Mouse (Mus musculus) megakaryocyte-erythroid progenitor cell, adult 5-6 weeks (primary cell): ENCODE measurements around the gene Scaf4. TPM values are rescaled to one million over a fixed set of nuclear protein-coding genes. Genes with fewer than 3 reads are reported as not detected.

Source experiments
- ATAC-seq: replicated peaks from 2 replicates; pipeline ENCODE4 v1.8.0; 2016; ENCODE audit warnings: mild to moderate bottlenecking, inconsistent platforms; ENCODE audit not compliant: severe bottlenecking, poor library complexity, low FRiP score, low TSS enrichment
- total RNA-seq, 2 experiments: library from RNA; stranded (forward) in 1 of 2; stranded (reverse) in 1 of 2; fragments of 200-1000, 215-1000 nt in 1 of 2; fragments of >200 nt in 1 of 2; fragmentation: Nextera tagmentation in 1 of 2; gene quantifications; 2 replicates each; pipeline ENCODE4 v1.2.3; 2014 to 2017

The Scaf4 gene
- total RNA-seq, 2 experiments from 2014 or later, result 25.6 to 95.6 TPM

DNA sequence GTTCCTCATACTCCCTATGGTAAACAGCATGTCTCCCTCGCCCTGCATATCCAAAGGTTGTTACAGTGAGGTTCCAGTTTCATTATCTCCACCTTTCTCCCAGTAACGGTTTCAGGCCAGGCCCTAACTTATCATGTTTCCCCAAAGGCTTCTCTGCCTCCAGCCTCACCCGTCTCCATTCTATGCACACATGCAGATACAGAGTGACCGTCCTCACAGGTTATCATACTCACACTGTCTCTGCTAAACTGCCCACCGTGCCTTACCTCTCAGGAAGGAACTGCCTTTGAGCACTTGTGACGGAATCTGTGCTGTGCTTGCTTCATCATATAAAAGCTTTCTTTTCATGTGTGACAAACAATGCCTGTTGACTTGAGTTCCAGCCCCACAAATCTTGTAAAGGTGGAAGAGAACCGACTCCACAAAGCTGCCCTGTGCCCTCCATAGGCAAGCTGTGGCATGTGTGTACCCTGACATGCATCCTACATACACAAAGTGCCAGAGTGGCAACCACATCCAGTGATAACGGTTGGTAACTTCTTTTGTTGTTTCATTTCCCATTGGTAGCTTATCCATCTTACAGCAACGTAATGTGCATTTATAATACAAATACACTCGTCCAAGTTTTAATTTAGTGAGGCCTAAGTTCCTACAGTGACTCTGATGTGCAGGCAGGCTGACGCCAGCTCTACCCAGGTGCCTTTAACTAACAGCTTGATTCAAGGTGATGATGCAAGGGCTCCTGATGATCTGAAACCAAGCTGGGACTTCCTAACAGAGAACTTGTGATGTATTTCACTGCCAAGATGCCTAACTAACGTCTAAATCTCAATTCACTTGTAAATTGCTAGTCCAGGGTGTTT lies 70.6 kb downstream of the Scaf4 start:
- peak; percentile 88 for ATAC-seq

DNA sequence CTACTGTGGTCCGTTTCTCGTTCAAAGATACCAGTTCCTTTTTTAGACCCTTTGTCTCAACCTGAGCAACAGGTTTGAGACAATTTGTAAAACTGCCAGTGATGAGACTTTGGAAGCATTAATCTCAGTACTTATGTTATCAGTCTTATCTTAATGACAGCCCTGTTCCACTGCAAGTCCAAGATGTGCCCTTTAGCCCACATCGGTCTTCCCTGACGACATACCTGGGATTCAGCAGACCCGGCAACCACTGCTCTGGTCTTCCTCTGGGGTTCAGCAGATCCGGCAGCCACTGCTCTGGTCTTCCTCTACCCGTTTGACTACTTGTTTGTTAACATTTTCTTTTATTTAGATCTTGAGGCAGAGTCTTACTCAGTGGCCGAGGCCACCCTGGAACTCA lies 72.5 kb downstream of the Scaf4 start:
- no peak for ATAC-seq

DNA sequence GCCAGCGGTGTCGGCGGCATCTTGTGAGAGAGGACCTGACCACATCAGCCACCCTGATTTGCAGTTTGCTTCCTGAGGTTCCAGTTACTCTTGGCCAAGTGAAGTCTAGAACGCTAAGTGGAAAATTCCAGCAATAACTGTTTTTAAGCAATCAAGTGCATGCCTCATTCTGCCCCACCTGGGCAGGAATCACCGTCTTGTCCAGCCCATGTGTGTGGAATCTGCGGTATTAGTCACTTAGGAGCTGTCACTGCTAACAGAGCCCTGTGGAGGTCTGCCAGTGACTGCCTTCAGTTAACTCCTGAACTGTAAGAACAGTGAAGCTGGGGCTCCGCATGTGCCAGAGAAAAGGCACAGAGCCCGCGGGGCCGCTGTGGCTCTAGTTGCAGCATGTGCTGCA lies 73.6 kb downstream of the Scaf4 start:
- no peak for ATAC-seq

- ATAC-seq, result no peak
Measured at GRCm38 (mm10) chr16:90208996-90209395, 75.3 kb downstream of the Scaf4 start.

- no peak for ATAC-seq
Measured at GRCm38 (mm10) chr16:90204868-90205267, 79.4 kb downstream of the Scaf4 start.

- no peak for ATAC-seq
Measured at GRCm38 (mm10) chr16:90203226-90203962, 80.9 kb downstream of the Scaf4 start.

DNA sequence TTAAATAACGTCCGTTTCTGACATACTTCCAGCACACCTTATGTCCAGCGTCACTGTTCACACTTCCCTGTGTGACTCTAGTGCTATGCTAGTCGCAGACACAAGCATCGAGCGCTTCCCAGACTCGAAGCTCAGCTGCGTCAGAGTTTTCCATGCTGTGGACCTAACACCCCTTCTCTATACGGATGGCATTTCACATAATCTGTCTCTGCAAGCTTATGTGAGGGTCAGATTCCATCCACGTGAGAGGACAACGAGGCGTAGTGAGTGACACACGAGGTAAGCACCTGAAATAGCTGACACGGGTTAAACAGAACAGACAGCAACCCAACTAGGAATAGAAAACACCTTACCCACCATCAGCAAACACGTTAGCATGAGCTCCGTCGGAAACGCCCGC lies 82.2 kb downstream of the Scaf4 start:
- ATAC-seq, result no peak

DNA sequence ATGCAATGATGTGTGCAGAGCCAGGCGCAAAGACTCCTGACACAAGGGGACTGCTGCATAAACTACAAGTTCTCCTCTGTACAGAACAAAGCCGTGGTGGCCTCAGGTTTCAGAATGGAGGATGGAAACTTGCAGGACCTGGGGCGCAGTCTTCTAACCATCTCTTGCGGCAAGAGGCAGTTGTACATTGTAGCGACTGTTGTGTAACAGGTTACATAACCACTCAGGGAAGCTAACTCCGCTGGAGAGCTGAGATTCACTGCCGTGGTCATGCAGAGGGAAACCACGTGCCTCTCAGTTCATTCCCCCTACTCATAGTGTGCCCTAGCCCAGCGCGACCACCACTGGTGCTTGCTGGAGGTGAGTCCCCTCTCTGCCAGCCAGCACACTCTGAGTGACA lies 85.1 kb downstream of the Scaf4 start:
- ATAC-seq, result no peak

- no peak for ATAC-seq
Measured at GRCm38 (mm10) chr16:90198626-90199025, 85.7 kb downstream of the Scaf4 start.

GRCm38 (mm10) chr16:90197337-90197973 lies 86.8 kb downstream of the Scaf4 start:
- peak; percentile 91 for ATAC-seq

DNA sequence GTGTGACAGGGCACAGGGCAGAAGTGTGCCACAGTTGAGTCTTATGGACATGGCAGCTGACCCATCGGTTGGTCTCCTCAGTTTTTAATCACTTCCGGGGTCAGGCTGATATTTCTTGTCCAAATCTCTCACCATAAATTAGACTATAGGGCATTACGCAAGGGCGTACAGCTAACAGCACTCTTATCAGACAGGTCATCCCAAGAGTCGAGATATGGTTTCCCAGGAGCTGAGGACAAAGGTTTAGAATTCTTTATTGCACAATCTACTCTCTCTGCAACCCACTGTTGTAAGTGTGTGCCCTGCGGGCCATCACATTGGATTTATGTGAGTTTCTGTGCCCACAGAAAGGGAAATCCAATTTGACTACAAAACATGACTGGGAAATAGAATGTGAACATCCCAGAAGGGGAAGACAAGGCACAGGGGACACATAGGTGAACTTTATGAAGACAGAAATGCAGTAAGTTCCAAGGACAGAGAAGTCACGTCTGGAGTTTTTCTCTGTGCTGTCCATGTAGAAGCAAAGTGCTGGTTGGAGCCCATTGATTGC lies 87.5 kb downstream of the Scaf4 start:
- 0 out of 2 replicates have a peak, but pooled peaks have one; percentile 2 for ATAC-seq

GRCm38 (mm10) chr16:90193719-90194118 lies 90.6 kb downstream of the Scaf4 start:
- ATAC-seq, result no peak

GRCm38 (mm10) chr16:90191289-90191688 lies 93.0 kb downstream of the Scaf4 start:
- ATAC-seq, result no peak

GRCm38 (mm10) chr16:90187453-90187852 lies 96.8 kb downstream of the Scaf4 start:
- peak; percentile 75 for ATAC-seq

- peak; percentile 81 for ATAC-seq
Measured at GRCm38 (mm10) chr16:90185928-90186588, 98.2 kb downstream of the Scaf4 start.

GRCm38 (mm10) chr16:90184135-90184534 lies 100.2 kb downstream of the Scaf4 start:
- no peak for ATAC-seq

DNA sequence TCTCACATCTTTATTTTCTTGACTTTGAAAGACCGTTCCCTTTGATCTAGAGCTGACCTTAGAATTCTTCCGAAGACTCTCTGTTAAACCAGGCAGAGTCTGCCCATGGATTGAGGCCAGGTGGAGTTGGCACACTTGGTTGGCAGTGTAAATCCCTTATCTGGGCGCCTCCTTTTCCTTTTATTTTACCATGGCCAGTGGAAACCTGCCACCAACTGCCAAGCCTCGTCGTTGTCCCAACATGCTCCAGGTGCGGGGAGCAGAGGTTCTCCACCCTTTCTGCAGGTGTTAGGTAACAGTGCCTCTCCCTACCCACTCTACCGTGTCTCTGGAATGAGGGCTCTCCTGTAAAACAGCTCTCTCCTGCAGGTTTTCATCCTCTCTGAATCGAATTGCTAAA lies 102.6 kb downstream of the Scaf4 start:
- no peak for ATAC-seq

DNA sequence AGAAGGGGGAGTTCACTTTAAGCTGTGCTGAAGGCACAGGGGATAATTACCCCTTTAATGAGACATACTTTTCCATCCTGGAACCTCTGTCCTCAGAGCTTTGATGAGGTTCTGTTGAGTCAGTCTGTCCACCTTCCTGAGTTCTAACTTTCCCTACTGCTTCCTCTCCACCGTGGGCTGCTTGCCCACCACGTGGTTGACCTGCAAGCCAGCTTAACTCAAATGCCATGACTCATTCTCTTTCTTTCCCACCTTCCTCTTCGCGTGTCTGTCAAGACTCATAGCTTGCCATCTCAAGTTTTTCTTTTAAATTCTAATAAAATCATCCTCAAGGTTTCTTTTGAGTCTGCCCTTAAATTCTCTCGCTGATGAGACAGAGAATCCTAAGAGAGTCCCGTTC lies 103.3 kb downstream of the Scaf4 start:
- no peak for ATAC-seq

- peak; percentile 51 for ATAC-seq
Measured at GRCm38 (mm10) chr16:90179892-90180291, 104.4 kb downstream of the Scaf4 start.
